Mouse (Mus musculus): ENCODE data around the gene Olfr1260. TPM values are rescaled to one million over a fixed set of nuclear protein-coding genes. Genes with fewer than 3 reads are reported as not detected.

The Olfr1260 gene
- not detected for total RNA-seq (2021)
- long read RNA-seq, experiment 1, result 0 reads
- long read RNA-seq, experiment 2, result 0 reads

- DNase-seq, result no peak
Observed at GRCm38 (mm10) chr2:89974184-89974583, at the start of gene Olfr1260. TSS of gene Olfr1260 (plus strand) at chr2:89974340.

- no peak for DNase-seq
Observed at GRCm38 (mm10) chr2:89927009-89927408, 47.1 kb upstream of the Olfr1260 start, which contains the start of gene Olfr1258. TSS of gene Olfr1258 (plus strand) at chr2:89927309.

- no peak for DNase-seq
Observed at GRCm38 (mm10) chr2:89948564-89948963, 25.6 kb upstream of the Olfr1260 start, which contains the start of gene Olfr1259. TSS of gene Olfr1259 (minus strand) at chr2:89948664.

- DNase-seq, result no peak
Observed at GRCm38 (mm10) chr2:89977709-89978108, 3.6 kb downstream of the Olfr1260 start.

- no peak for DNase-seq
Observed at GRCm38 (mm10) chr2:89990921-89991320, 16.8 kb downstream of the Olfr1260 start, which contains the start of gene Olfr1261. TSS of gene Olfr1261 (plus strand) at chr2:89991221.

GRCm38 (mm10) chr2:89999845-90000244 lies 25.7 kb downstream of the Olfr1260 start, which contains the start of gene Olfr1262:
TSS of gene Olfr1262 (plus strand) at chr2:90000145.
- no peak for DNase-seq

GRCm38 (mm10) chr2:90011831-90012230 lies 37.7 kb downstream of the Olfr1260 start, which contains the start of gene Olfr1263:
TSS of gene Olfr1263 (plus strand) at chr2:90012131.
- no peak for DNase-seq

GRCm38 (mm10) chr2:90025477-90025876 lies 51.3 kb downstream of the Olfr1260 start, which contains the start of gene Olfr1264:
TSS of gene Olfr1264 (minus strand) at chr2:90025577.
- no peak for DNase-seq

Other genes with a start within 250 kb of the Olfr1260 start
- gene Olfr1252, start 249.3 kb upstream of the Olfr1260 start, total RNA-seq (2021), result not detected
- gene Olfr1253, start 217.2 kb upstream of the Olfr1260 start, total RNA-seq (2021), result not detected
- gene Olfr1254, start 180.7 kb upstream of the Olfr1260 start, total RNA-seq (2021), result not detected
- not detected for gene Olfr1255, start 162.3 kb upstream of the Olfr1260 start, total RNA-seq (2021)
- gene Olfr1256, start 132.8 kb upstream of the Olfr1260 start, total RNA-seq (2021), result not detected
- not detected for gene Olfr48, start 126.1 kb upstream of the Olfr1260 start, total RNA-seq (2021)
- not detected for gene Olfr1257, start 95.9 kb upstream of the Olfr1260 start, total RNA-seq (2021)
- gene Olfr1258, start 47.0 kb upstream of the Olfr1260 start, total RNA-seq (2021), result not detected
- not detected for gene Olfr1259, start 25.7 kb upstream of the Olfr1260 start, total RNA-seq (2021)
- not detected for gene Olfr1261, start 16.9 kb downstream of the Olfr1260 start, total RNA-seq (2021)
- not detected for gene Olfr1262, start 25.8 kb downstream of the Olfr1260 start, total RNA-seq (2021)
- gene Olfr1263, start 37.8 kb downstream of the Olfr1260 start, total RNA-seq (2021), result not detected
- gene Olfr1264, start 51.2 kb downstream of the Olfr1260 start, total RNA-seq (2021), result not detected
- gene Olfr1265, start 61.0 kb downstream of the Olfr1260 start, total RNA-seq (2021), result not detected
- not detected for gene Olfr140, start 89.3 kb downstream of the Olfr1260 start, total RNA-seq (2021)
- gene Olfr1269, start 147.1 kb downstream of the Olfr1260 start, total RNA-seq (2021), result not detected
- gene Olfr32, start 168.0 kb downstream of the Olfr1260 start, total RNA-seq (2021), result not detected
- not detected for gene Olfr1270, start 178.8 kb downstream of the Olfr1260 start, total RNA-seq (2021)